Mouse (Mus musculus) B cell, adult (primary cell): ENCODE results near the gene Crybb1. TPM values are rescaled to one million over a fixed set of nuclear protein-coding genes. Genes with fewer than 3 reads are reported as not detected.

Experiments used
- total RNA-seq: library from RNA; stranded (reverse); gene quantifications from 4 replicates; pipeline ENCODE4 v1.2.4, GENCODE M21; 2023; ENCODE audit not compliant: inconsistent age

Gene Crybb1
- not detected in 4 replicates for total RNA-seq

DNA sequence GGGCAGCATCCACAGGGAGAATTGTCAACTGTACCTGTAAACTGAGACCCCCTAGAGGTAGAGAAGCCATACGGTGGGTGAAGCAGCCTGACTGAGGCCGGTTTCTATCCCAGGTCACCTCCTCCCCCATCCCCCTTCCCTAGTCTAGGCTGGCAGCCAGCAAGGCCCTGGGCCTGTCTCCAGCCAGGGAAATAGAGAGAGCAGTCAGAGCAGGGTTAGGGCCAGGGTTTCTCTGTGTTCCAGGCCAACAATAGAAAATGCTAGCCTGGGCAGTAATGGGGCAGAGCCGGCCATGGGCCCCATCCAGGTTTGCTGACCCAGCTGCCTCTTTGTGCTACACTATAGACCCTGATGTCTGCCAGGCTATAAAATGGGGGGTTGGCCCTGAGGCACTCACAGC, at the start of gene Crybb1:
TSS of gene Crybb1 (plus strand) at position 390 of the 400 bp plus-strand sequence.

DNA sequence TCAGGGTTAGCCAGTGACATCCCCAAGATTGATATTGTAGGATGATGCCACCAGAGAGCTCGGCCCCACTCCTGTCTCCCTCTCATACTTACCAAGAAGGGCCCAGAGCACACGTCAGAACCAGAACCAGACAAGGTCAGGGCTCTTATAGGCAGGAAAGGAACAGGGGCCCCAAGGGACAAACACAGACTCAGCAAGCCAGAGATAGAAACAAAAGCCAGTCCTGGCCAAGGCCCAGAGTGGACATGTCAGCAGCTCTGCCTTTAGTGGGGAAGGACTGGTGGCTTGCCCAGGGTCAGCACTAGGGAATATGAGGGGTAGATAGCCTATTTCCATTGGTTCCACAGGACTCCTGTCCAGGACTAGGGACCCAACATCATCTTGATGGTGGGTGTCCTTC, 3.2 kb upstream of the Crybb1 start, which contains the start of gene Cryba4:
TSS of gene Cryba4 (minus strand) at position 119 of the 400 bp plus-strand sequence.

DNA sequence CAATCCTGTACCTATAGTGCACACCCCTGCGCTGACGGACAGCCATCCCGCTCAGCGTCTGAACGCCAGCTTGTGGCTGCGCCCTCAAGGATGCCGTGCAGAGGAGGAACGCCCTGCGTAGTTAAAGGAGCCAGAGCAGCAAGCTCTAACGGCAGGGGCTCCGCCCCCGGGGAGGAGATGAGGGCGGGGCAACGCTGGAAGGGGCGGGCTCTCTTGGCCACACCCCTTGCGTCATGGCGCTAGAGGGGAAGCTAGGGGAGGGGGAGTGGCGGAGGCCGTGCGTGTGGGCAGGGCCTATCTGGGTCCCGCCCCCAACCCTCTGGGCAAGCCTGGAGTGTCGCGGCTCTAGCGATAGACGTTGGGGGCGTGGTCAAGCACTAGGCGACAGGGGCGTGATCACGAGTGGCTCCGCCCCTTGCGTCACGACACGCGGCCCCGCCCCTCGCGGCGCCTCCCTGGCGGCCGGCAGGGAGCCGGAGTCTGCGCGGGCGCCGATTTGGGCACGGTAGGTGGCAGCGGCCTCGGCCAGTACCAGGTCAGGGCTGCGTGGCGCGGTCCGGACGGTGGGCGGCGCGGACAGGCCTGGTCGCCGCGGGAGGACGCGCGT, 20.8 kb downstream of the Crybb1 start, which contains the start of gene Tpst2:
TSS of gene Tpst2 (plus strand) at position 425 of the 607 bp plus-strand sequence.

Other genes starting within 250 kb of the Crybb1 start
- gene Cryba4, start 3.3 kb upstream of the Crybb1 start, total RNA-seq = 1.2 TPM in 1 of 4 replicates, not detected in the others
- 96.2 to 102 TPM (median 99.6 TPM) in 4 replicates for gene Tpst2, start 20.9 kb downstream of the Crybb1 start, total RNA-seq
- gene Tfip11, start 70.5 kb downstream of the Crybb1 start, total RNA-seq = 121 to 131 TPM (median 127 TPM) in 4 replicates
- gene Srrd, start 87.2 kb downstream of the Crybb1 start, total RNA-seq = 48.7 to 67.6 TPM (median 57.5 TPM) in 4 replicates
- 36.9 to 43.1 TPM (median 41.3 TPM) in 4 replicates for gene Hps4, start 87.3 kb downstream of the Crybb1 start, total RNA-seq
- gene Gm6583, start 100.2 kb downstream of the Crybb1 start, total RNA-seq = not detected in 4 replicates
- gene Asphd2, start 139.1 kb downstream of the Crybb1 start, total RNA-seq = not detected in 4 replicates
- not detected in 4 replicates for gene Gm6588, start 193.6 kb downstream of the Crybb1 start, total RNA-seq